In the genomic region with DNA sequence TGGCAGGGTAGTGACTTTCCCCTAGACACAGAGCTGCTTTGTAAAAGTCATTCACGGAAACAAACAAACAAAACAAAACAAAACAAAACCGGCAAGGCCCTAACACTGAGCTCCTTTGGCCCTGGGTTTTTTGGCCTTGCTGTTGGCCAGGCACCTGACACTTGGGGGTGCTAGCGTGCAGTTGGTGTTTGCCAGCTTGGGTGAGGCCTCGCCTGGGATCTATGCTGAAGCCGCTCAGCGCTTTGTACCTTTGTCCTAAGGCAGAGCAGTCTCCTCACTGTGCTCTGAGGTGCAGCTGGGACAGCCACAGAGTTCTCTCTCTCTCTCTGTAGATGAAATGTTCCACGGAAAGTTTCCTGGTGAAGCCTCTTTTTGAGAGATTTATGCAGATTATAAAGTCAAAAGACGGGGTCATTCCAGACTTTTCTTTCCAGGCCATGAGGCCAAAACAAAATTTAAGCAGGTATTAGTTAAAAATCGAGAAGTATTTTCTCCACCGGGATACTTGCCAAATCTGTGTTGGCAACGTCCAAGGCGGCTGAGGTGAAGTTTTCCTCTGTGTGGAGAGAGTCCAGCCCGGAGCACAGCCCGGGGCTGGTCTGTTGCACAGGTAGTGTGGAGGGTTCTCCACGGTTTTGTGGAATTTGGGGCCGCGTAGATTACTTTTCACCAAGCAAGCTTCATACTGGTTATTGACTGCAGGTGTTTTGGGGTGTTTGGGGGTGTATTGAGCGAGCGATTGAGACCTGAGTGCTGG, we compare ENCODE assay signal across 8 mouse cellular contexts.
DNase-seq lines count a peak whose midpoint lies in the region; ATAC-seq and TF ChIP-seq lines count a peak whose summit lies in the region.

No protein-coding gene starts in this region.

- H3K27me3 ChIP-seq in forebrain, embryonic 14.5 days (replicated peaks; ENCODE audit: control insufficient read depth, insufficient read depth, low read length): no peaks in the 10 kb centered on the region

- TF ChIP-seq POLR2A in lung, adult 2 months (IDR thresholded peaks at IDR 0.05; ENCODE audit: borderline replicate concordance, extremely low read depth, low read depth, low read length): no peak

- H3K36me3 ChIP-seq in forebrain, embryonic 14.5 days (ENCODE audit: control insufficient read depth, insufficient read depth, low read length): no peaks in the 10 kb centered on the region

- peak; percentile 67 for TF ChIP-seq CTCF in lung, adult 2 months (IDR thresholded peaks at IDR 0.05; ENCODE audit: insufficient read depth, low read length)

- no peak overlapping the region for H3K4me2 ChIP-seq in forebrain, embryonic 14.5 days (ENCODE audit: low read length)

- ATAC-seq in forebrain, embryonic 14.5 days: peak; percentile 71

- DNase-seq in Muller cell, postnatal 12 days (ENCODE audit: inconsistent ontology term): peak; percentile 54
- peak; percentile 40 for DNase-seq in cerebellum, adult 11 months
- DNase-seq in forebrain, embryonic 14.5 days (ENCODE audit: low spot score): peak; percentile 83
- peak; percentile 67 to 80 for DNase-seq in heart, postnatal 36 days
- peak; percentile 33 for DNase-seq in large intestine, adult 2 months (ENCODE audit: low read depth, low spot score)
- DNase-seq in lung, adult 2 months: peak; percentile 61
- peak; percentile 45 for DNase-seq in ovary, adult 18-20 months (ENCODE audit: low spot score)
- DNase-seq in urinary bladder, postnatal 14 days (ENCODE audit: low spot score): peak; percentile 60

- H3K9me3 ChIP-seq in forebrain, embryonic 14.5 days (replicated peaks; ENCODE audit: control insufficient read depth, low read length): no peaks in the 10 kb centered on the region

- intact Hi-C loops in heart, postnatal 36 days (cut with DNase I): loop anchor here (1.0 to 10.0 kb wide), 2 partner anchors 154 to 503 kb away; no protein-coding TSS in a partner anchor

- no peak overlapping the region for H3K4me3 ChIP-seq in forebrain, embryonic 14.5 days (ENCODE audit: low read depth, low read length)
- H3K4me3 ChIP-seq in lung, adult 2 months (replicated peaks; ENCODE audit: extremely low read depth, low read depth, low read length): no peak overlapping the region

- peak overlapping the region; percentile 36; the same call in 1 of the 2 replicates for H3K27ac ChIP-seq in forebrain, embryonic 14.5 days (ENCODE audit: low read depth, low read length)

- H3K4me1 ChIP-seq in forebrain, embryonic 14.5 days (ENCODE audit: control insufficient read depth, insufficient read depth, low read length): peaks cover 9% of the 10 kb centered on the region; the same call in 1 of the 2 replicates
- H3K4me1 ChIP-seq in lung, adult 2 months (ENCODE audit: control insufficient read depth, insufficient read depth, low read length): peaks cover 3% of the 10 kb centered on the region

- H3K9ac ChIP-seq in forebrain, embryonic 14.5 days (ENCODE audit: low read length): no peak overlapping the region

- WGBS in forebrain, embryonic 14.5 days: 34% methylated on average over 19 of the region's 19 CpGs
- 26% methylated on average over 19 of the region's 19 CpGs for WGBS in large intestine, adult 2 months
- WGBS in lung, adult 2 months: 47% methylated on average over 19 of the region's 19 CpGs

Comparison
In these comparisons a context has a peak if more than half of its experiments do, and no peak if none do; other contexts are left out.
1. DNase-seq: peak in every context shown above with its lines; median percentile 83 in forebrain, embryonic 14.5 days; 74 in heart, postnatal 36 days; 61 in lung, adult 2 months; 60 in urinary bladder, postnatal 14 days; 54 in Muller cell, postnatal 12 days; 45 in ovary, adult 18-20 months; 40 in cerebellum, adult 11 months; 33 in large intestine, adult 2 months.